Mouse (Mus musculus) limb, embryonic 13.5 days (tissue): Measurements from ENCODE around the gene Sema6d. TPM values are rescaled to one million over a fixed set of nuclear protein-coding genes. Genes with fewer than 3 reads are reported as not detected.

Experiments used
- ATAC-seq: fragments of 200-750 bp; cut with Nextera tagmentation; 2 replicates; pipeline ENCODE4 v1.8.0; 2017; ENCODE audit warnings: low read depth, moderate number of reproducible peaks, moderate TSS enrichment; ENCODE audit not compliant: low FRiP score
- H3K27ac ChIP-seq: fragments of 300-500 bp; sonication (generic); 2 replicates; pipeline ENCODE4 v1.5.1; 2015; ENCODE audit warnings: inconsistent platforms, mild to moderate bottlenecking, moderate library complexity
- H3K27me3 ChIP-seq: fragments of 300-500 bp; sonication (generic); 2 replicates; pipeline ENCODE4 v1.6.1; 2015; ENCODE audit warnings: mild to moderate bottlenecking, inconsistent platforms
- H3K36me3 ChIP-seq: fragments of 300-500 bp; sonication (generic); 2 replicates; pipeline ENCODE4 v1.6.1; 2015; ENCODE audit warnings: inconsistent platforms, mild to moderate bottlenecking, moderate library complexity
- H3K4me1 ChIP-seq: fragments of 300-500 bp; sonication (generic); 2 replicates; pipeline ENCODE4 v1.6.1; 2015; ENCODE audit warnings: inconsistent platforms
- H3K4me2 ChIP-seq: fragments of 300-500 bp; sonication (generic); replicated peaks from 2 replicates; pipeline ENCODE4 v1.6.1; 2015; ENCODE audit warnings: inconsistent platforms, mild to moderate bottlenecking, moderate library complexity
- H3K4me3 ChIP-seq: fragments of 300-500 bp; sonication (generic); 2 replicates; pipeline ENCODE4 v1.5.1; 2015; ENCODE audit warnings: moderate library complexity, mild to moderate bottlenecking, inconsistent platforms
- H3K9ac ChIP-seq: fragments of 300-500 bp; sonication (generic); 2 replicates; pipeline ENCODE4 v1.6.1; 2015; ENCODE audit warnings: mild to moderate bottlenecking, inconsistent platforms
- H3K9me3 ChIP-seq: fragments of 300-500 bp; sonication (generic); 2 replicates; pipeline ENCODE4 v1.6.1; 2016; ENCODE audit warnings: inconsistent platforms
- WGBS: fragments of 180-500 bp; shearing (Covaris S2); methylation state at CpG from one replicate; pipeline ENCODE4 v1.1.7; 2015; 5-methylcytosine and 5-hydroxymethylcytosine counted together
- polyA plus RNA-seq: library from polyadenylated mRNA; unstranded; fragments of >200 nt; fragmentation: Nextera tagmentation; extraction: Ambion mirVana; gene quantifications from 2 replicates; pipeline ENCODE4 v1.2.1, GENCODE M21; 2015

Gene Sema6d
- polyA plus RNA-seq, 1 experiment from 2014 or later, result 9.4 TPM

- ATAC-seq, result no peak
- H3K9ac ChIP-seq, result no peak overlapping the region
Observed at GRCm38 (mm10) chr2:124507804-124508203, 418.0 kb downstream of the Sema6d start.

DNA sequence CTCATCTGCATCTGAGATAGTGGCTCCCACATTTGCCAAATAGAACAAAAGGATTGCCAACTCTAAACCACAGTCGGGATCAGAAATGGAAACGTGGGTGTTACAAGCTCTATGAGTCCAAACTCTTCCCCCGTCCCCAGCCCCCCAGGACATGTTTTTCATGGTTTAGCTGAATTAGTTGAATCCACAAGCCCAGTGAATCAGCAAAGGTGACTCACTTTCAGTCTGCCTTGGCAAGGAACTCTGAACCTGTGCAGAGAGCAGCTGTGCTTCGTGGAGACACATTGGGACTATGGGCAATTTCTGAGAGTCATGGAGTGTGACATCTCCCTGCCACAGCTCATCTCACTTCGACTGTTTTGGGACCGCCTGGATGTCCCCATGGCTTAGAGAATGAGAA lies 419.7 kb downstream of the Sema6d start:
- Histone ChIP-seq H3K9ac (no peak overlapping the region), H3K4me1 (no peaks in the 10 kb centered on the region), H3K4me2 (no peak overlapping the region), H3K9me3 (no peaks in the 10 kb centered on the region), H3K4me3 (no peak overlapping the region), H3K36me3 (no peaks in the 10 kb centered on the region), H3K27ac (no peak overlapping the region), H3K27me3 (no peaks in the 10 kb centered on the region)
- ATAC-seq, result no peak
- WGBS, result 82% methylated on average over 6 of the region's 6 CpGs

More at GRCm38 (mm10) chr2:124507804-124508203, 418.0 kb downstream of the Sema6d start:
- 75% methylated on average over 4 of the region's 4 CpGs for WGBS
- H3K27me3 ChIP-seq, result no peaks in the 10 kb centered on the region
- H3K4me2 ChIP-seq, result no peak overlapping the region
- H3K4me1 ChIP-seq, result no peaks in the 10 kb centered on the region
- no peak overlapping the region for H3K27ac ChIP-seq
- H3K4me3 ChIP-seq, result no peak overlapping the region
- H3K9me3 ChIP-seq, result no peaks in the 10 kb centered on the region
- no peaks in the 10 kb centered on the region for H3K36me3 ChIP-seq

GRCm38 (mm10) chr2:124511826-124512225 lies 422.1 kb downstream of the Sema6d start:
- no peak overlapping the region for H3K9ac ChIP-seq
- no peak overlapping the region for H3K4me3 ChIP-seq
- ATAC-seq, result no peak
- no peak overlapping the region for H3K27ac ChIP-seq
- H3K4me2 ChIP-seq, result no peak overlapping the region
- no peaks in the 10 kb centered on the region for H3K36me3 ChIP-seq
- no peaks in the 10 kb centered on the region for H3K9me3 ChIP-seq
- H3K27me3 ChIP-seq, result no peaks in the 10 kb centered on the region
- H3K4me1 ChIP-seq, result no peaks in the 10 kb centered on the region
- WGBS, result 82% methylated on average over 10 of the region's 10 CpGs

DNA sequence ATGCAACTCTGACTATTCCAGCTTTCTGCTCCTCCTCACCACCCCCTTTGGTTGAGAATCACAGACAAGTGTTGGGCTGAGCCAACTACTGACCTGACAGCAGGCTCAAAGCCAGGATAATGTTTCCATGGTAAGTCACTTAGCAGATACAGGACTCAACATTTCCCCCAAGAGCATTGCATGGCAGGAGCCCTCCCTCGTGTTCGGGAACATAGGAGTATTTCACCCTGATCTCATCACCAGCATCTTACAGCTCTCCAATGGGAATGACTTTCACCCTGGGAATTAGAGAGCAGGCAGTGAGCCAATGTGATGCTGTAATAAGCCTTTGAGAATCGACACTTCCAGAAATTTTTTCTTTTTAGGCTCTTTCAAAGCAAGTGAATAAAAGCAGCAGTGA lies 432.7 kb downstream of the Sema6d start:
- ATAC-seq, result no peak
- H3K36me3 ChIP-seq, result no peaks in the 10 kb centered on the region

DNA sequence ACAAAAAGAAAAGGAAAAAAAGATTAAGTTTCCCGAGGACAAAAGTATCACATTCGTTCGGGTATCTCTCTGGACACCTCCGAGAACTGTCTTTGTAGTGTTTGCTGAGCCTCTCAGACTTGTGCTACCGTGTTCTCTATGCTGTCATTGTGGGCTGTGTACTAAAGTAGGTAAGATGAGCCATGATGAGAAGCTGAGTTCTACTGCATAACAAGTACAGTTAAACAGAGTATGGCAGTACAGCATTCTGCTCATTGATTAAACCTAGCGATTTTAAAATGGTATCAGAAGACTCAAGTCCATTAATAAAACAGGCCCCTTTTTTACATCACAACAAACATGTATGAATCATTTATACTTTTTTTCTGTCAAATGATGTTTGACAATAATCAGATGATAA lies 433.9 kb downstream of the Sema6d start:
- no peak overlapping the region for H3K4me2 ChIP-seq
- no peak overlapping the region for H3K4me3 ChIP-seq
- H3K27me3 ChIP-seq, result no peaks in the 10 kb centered on the region
- no peaks in the 10 kb centered on the region for H3K36me3 ChIP-seq
- no peaks in the 10 kb centered on the region for H3K4me1 ChIP-seq
- ATAC-seq, result no peak
- WGBS, result 93% methylated on average over 6 of the region's 6 CpGs
- H3K27ac ChIP-seq, result no peak overlapping the region
- no peaks in the 10 kb centered on the region for H3K9me3 ChIP-seq
- no peak overlapping the region for H3K9ac ChIP-seq

More for the DNA sequence above, 432.7 kb downstream of the Sema6d start:
- Histone ChIP-seq H3K9ac (no peak overlapping the region), H3K4me2 (no peak overlapping the region), H3K9me3 (no peaks in the 10 kb centered on the region), H3K27me3 (no peaks in the 10 kb centered on the region), H3K27ac (no peak overlapping the region), H3K4me3 (no peak overlapping the region), H3K4me1 (no peaks in the 10 kb centered on the region)
- WGBS, result 80% methylated on average over 3 of the region's 3 CpGs

DNA sequence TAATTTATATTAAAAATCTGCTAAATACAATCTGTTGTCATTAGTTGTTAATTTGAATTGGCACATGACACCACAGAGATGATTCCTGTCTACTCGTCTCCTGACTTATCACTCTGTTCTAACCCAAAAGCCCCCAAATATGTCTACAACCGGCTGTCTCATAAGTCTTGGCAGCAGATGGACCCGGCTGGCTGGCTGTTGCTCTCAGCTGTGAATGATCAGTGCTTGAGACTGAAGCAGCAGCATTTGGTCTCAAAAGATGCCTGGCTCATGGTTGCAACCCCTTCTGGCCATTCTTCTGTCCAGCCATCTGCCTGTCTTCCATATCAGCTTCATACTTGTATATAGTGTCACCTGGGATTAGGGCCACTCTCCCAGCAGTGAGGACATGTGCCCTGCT lies 434.4 kb downstream of the Sema6d start:
- Histone ChIP-seq H3K9ac (no peak overlapping the region), H3K27ac (no peak overlapping the region), H3K36me3 (no peaks in the 10 kb centered on the region), H3K4me3 (no peak overlapping the region), H3K9me3 (no peaks in the 10 kb centered on the region), H3K4me1 (no peaks in the 10 kb centered on the region), H3K4me2 (no peak overlapping the region), H3K27me3 (no peaks in the 10 kb centered on the region)
- ATAC-seq, result no peak
- 80% methylated on average over 3 of the region's 3 CpGs for WGBS

- WGBS, result 88% methylated on average over 3 of the region's 3 CpGs
- H3K9ac ChIP-seq, result no peak overlapping the region
Observed at GRCm38 (mm10) chr2:124527641-124528040, 437.9 kb downstream of the Sema6d start.

DNA sequence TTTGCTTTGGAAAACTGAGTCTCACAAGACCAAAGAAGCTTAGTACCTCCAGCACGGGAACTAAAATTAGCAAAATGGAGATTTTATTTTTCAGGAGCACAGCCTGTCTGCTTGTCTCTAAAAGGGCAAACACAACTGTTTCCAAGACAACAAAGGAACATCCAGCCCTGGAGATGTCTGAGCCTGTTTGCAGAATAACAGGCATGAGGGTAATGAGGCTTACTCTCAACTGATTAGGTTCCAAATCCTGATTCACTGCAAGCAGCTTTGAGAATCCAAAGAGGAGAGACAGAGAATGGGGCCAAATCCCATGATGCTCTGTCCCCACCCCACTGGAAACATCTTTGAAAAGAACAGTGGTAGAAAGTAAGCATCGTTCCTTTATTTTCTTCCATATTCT lies 440.7 kb downstream of the Sema6d start:
- ATAC-seq, result no peak
- Histone ChIP-seq H3K4me3 (no peak overlapping the region), H3K9me3 (no peaks in the 10 kb centered on the region), H3K27me3 (no peaks in the 10 kb centered on the region), H3K27ac (no peak overlapping the region), H3K4me2 (no peak overlapping the region), H3K4me1 (no peaks in the 10 kb centered on the region), H3K36me3 (no peaks in the 10 kb centered on the region), H3K9ac (no peak overlapping the region)
- 88% methylated on average over 2 of the region's 2 CpGs for WGBS

More at GRCm38 (mm10) chr2:124527641-124528040, 437.9 kb downstream of the Sema6d start:
- Histone ChIP-seq H3K4me1 (no peaks in the 10 kb centered on the region), H3K4me2 (no peak overlapping the region), H3K36me3 (no peaks in the 10 kb centered on the region), H3K4me3 (no peak overlapping the region), H3K9me3 (no peaks in the 10 kb centered on the region), H3K27ac (no peak overlapping the region), H3K27me3 (no peaks in the 10 kb centered on the region)
- ATAC-seq, result no peak

- no peak overlapping the region for H3K4me3 ChIP-seq
- H3K9ac ChIP-seq, result no peak overlapping the region
- no peak for ATAC-seq
- H3K36me3 ChIP-seq, result no peaks in the 10 kb centered on the region
- 47% methylated on average over 4 of the region's 4 CpGs for WGBS
- no peaks in the 10 kb centered on the region for H3K4me1 ChIP-seq
- no peaks in the 10 kb centered on the region for H3K27me3 ChIP-seq
- no peak overlapping the region for H3K27ac ChIP-seq
- H3K9me3 ChIP-seq, result no peaks in the 10 kb centered on the region
- no peak overlapping the region for H3K4me2 ChIP-seq
Observed at GRCm38 (mm10) chr2:124531062-124531461, 441.3 kb downstream of the Sema6d start.

DNA sequence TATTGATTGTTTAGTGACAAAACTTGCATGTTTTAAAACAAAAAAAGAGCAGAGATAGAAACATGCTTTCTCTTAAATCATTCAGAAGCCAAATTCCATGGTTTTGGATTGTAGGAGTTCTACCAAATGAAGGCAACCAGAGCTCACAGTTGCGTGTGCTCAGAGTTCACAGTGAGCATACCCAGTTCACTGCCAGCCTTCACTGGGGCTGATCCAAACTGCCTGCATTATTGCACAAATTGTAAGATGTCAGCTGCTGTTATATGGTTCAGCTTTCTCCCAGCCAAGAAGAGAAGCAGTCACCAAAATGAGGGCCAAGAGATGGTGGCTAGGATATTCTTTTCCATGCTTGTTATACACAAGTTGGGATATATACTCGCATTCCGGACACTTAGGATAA lies 443.1 kb downstream of the Sema6d start:
- no peak for ATAC-seq
- 93% methylated on average over 3 of the region's 3 CpGs for WGBS
- no peak overlapping the region for H3K27ac ChIP-seq
- no peaks in the 10 kb centered on the region for H3K36me3 ChIP-seq
- H3K9ac ChIP-seq, result no peak overlapping the region
- H3K4me2 ChIP-seq, result no peak overlapping the region
- H3K4me3 ChIP-seq, result no peak overlapping the region
- no peaks in the 10 kb centered on the region for H3K9me3 ChIP-seq
- no peaks in the 10 kb centered on the region for H3K4me1 ChIP-seq
- no peaks in the 10 kb centered on the region for H3K27me3 ChIP-seq

- Histone ChIP-seq H3K27ac (no peak overlapping the region), H3K36me3 (no peaks in the 10 kb centered on the region), H3K4me1 (no peaks in the 10 kb centered on the region), H3K27me3 (no peaks in the 10 kb centered on the region), H3K4me3 (no peak overlapping the region), H3K4me2 (no peak overlapping the region), H3K9me3 (no peaks in the 10 kb centered on the region), H3K9ac (no peak overlapping the region)
- 83% methylated on average over 6 of the region's 6 CpGs for WGBS
- ATAC-seq, result no peak
Observed at GRCm38 (mm10) chr2:124533602-124534001, 443.8 kb downstream of the Sema6d start.

GRCm38 (mm10) chr2:124550315-124550714 lies 460.5 kb downstream of the Sema6d start:
- Histone ChIP-seq H3K4me2 (no peak overlapping the region), H3K4me1 (no peaks in the 10 kb centered on the region), H3K27ac (no peak overlapping the region), H3K4me3 (no peak overlapping the region), H3K9me3 (no peaks in the 10 kb centered on the region), H3K27me3 (no peaks in the 10 kb centered on the region), H3K9ac (no peak overlapping the region), H3K36me3 (no peaks in the 10 kb centered on the region)
- 79% methylated on average over 3 of the region's 3 CpGs for WGBS
- ATAC-seq, result no peak

DNA sequence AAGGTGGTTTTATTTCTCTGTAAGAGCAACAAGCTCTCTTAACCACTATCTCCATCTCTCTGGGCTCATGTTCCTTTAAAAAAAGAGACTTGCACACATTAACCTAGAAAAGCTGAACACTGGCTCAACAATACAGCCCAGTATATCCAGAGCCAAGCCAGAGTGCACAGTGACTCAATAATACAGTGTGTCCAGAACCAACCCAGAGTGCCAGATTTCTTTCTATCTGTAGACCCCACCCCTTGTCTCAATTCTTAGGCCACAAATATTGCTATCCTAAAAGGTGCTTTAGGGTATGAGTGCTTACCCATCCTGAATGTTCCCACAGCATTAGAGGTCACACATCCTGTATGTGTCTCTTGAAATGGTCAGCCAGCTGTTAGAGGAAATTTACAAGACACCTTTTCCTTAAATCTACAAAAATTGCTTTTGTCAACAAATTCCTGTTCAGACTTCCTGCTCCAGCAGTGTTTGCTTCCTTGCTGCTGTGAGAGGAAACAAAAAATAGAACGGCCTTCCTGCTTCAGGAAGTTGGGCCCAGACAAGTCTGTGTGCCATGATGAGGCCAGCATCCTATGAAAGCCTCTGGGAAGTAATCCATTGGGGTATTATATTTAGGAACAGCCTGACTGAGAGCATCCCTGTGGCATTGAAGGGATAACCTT lies 465.1 kb downstream of the Sema6d start:
- Histone ChIP-seq H3K4me3 (no peak overlapping the region), H3K27me3 (no peaks in the 10 kb centered on the region), H3K4me2 (no peak overlapping the region), H3K9ac (no peak overlapping the region), H3K27ac (no peak overlapping the region), H3K9me3 (no peaks in the 10 kb centered on the region), H3K36me3 (no peaks in the 10 kb centered on the region), H3K4me1 (no peaks in the 10 kb centered on the region)
- 61% methylated on average over 1 of the region's 1 CpGs for WGBS
- no peak for ATAC-seq
